Mouse (Mus musculus) C2C12 (cell line): ENCODE data around the gene Ush2a.

Experiments
- CTCF ChIP-seq: IDR thresholded peaks from one replicate; pipeline ENCODE4 v1.5.1; 2011; ENCODE audit not compliant: control insufficient read depth, insufficient read depth, insufficient read length
- MAX ChIP-seq: IDR thresholded peaks from one replicate; pipeline ENCODE4 v1.6.1; 2011; ENCODE audit warnings: mild to moderate bottlenecking, control low read depth
- MYOG ChIP-seq: IDR thresholded peaks from one replicate; pipeline ENCODE4 v1.6.1; 2011; ENCODE audit not compliant: control insufficient read depth, insufficient read length; ENCODE audit errors: extremely low read depth

DNA sequence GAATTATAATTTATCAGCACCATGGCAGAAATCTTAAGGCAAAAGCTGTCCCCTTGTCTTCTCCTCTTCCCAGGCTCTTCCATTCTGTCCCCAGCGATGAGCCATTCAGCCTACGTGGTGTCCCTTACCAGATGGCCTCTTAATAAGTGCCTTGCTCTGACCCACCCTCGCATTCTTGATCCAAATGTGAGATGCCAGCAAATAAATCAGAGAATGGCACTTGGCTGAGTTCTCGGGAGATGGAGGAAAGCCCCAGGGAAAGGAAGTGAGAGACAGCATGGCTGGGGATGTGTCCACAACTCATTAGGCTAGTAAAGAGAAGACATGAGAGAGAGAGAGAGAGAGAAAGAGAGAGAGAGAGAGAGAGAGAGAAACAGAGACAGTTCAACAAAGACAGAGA, 305.7 kb downstream of the Ush2a start:
- TF ChIP-seq CTCF = no peak
- TF ChIP-seq MAX = no peak
- TF ChIP-seq MYOG = no peak
